Mouse (Mus musculus) cerebellum, postnatal 36 days (tissue): ENCODE data around the gene Mfsd4b5.
A peak's percentile ranks its signal among the peaks of the same experiment; 100 is the strongest.
"Not testable (repeated sequence)": the region's sequence is repeated elsewhere in the genome, so short reads cannot be mapped to it uniquely, and the experiment has no call there.

Experiments used
- DNase-seq, 2 experiments: peaks; one replicate each; pipeline ENCODE4 v3.0.0; 2021 to 2022; ENCODE audit warnings: mixed read lengths in 2 of 2

The Mfsd4b5 gene

GRCm38 (mm10) chr10:39986466-39986865 lies at the start of gene Mfsd4b5:
Gene Mfsd4b5 (minus strand): TSS chr10:39986646.
- no peak for DNase-seq

DNA sequence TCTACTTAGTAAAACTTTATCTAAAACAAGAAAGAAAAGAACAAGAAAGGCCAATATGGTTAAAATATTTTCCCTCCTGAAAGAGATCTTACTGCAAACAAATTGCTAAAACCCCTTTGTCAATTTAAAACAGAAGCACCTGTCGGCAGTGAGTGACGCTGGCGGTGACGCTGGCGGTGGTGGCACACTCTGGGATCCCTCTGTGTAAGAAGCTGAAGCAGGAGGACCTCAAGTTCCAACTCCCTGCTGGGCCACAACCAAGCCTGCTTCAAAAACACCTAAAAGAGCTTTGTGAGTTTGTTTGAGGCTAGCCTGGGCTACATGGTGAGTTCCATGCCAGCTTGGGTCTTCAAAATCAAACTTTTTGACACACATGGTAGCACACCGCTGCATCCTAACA lies 48.5 kb upstream of the Mfsd4b5 start:
- DNase-seq: no peak

DNA sequence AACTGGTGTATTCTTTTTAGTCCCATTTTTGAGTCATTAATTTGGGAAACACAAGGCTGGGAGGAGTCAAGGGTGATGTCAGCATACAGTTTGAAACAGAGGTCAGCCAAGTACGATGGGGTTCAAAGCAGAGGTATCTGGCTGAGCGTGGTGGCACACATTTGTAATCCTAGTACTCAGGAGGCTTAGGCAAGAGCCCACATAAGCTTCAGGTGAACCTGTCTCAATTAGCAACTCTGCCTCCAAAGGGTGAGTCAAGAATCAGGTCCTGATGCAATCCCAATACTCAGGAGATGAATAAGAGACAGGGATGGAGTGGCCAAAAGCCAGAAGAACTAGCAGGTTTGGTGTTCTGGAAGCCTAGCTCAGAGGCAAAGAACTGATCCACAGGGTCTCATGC lies 46.5 kb upstream of the Mfsd4b5 start:
- no peak for DNase-seq

- no peak for DNase-seq
Observed at GRCm38 (mm10) chr10:40030716-40031115, 44.3 kb upstream of the Mfsd4b5 start.

DNA sequence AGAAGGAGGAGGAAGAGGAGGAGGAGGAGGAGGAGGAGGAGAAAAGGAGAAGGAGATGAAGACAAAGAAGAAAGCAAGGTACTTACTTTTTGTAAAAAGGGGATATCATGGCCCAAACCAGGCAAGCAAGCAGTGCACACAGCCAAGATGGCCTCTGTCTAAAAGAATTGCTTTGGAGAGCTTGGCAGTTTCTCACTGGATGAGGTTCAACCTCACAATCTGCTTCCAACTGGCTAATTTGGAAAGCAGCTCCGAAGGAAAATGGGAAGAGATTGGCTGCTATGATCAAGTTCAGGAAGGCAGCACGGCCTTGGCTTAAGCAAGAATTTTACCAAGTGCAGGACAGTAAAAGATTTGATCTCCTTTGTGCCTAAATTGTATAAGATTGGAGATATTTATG lies 43.2 kb upstream of the Mfsd4b5 start:
- DNase-seq: no peak

- DNase-seq: no peak
Observed at GRCm38 (mm10) chr10:40028091-40028490, 41.6 kb upstream of the Mfsd4b5 start.

DNA sequence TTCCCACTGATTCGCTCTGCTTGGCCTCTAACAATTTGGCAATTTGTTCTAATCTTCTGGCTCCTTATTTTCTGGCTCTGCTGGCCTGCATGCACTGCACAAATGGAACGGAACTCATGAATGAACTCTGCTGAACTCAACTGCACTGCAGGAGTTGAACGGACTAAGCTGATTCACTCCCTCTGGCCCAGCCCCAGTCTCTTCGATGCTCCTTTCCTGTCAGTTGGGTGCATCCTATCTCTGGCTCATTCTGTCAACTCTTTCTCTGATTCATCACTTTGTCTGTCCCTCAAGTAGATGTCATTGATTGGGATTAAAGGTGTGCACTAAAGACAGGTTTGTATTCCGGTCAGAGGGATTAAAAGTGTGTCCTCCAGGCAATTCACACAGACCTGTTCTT lies 40.1 kb upstream of the Mfsd4b5 start:
- DNase-seq: no peak

DNA sequence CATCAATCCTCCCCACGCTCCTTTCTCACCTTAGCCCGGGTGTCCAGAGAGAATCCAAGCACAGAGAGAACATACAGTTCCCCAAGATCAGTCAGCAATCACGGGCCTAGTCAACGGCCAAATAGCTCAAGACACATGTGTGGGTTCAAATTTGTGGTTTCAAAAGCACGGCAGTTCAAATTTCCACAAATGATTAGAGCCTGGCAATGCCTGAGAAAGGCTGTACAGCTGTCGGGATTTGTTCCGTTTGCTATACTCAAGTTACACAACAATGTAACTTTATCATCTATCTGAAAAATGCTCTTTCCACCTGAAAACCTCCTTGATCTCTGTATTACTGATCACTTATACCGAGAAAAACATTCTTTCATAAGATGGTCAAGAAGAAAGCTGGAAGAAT lies 39.1 kb upstream of the Mfsd4b5 start:
- no peak for DNase-seq

- peak; percentile 85 to 89 for DNase-seq
Observed at GRCm38 (mm10) chr10:40024554-40025428, 38.3 kb upstream of the Mfsd4b5 start, which contains the start of gene Mfsd4b1. Gene Mfsd4b1 (minus strand): TSS chr10:40025268.

DNA sequence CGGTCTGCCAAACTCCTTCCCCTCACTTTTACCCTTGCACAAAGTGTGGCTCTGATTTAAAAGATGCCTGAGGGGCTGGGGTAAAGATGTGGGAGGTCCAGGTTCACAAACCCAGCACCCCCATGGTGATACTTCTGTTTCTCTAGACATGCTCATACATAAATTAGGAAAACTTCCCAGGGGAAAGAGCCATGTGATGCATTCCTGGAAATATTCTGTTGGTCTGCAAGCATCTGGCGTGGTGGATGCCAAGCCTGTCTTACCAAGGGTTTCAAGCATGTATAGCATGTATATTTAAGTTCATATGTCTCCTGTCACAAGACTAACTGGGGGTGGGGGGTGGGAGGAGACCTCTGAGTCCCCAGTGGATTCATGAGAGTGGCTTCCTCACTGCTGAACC lies 34.0 kb upstream of the Mfsd4b5 start:
- no peak for DNase-seq

DNA sequence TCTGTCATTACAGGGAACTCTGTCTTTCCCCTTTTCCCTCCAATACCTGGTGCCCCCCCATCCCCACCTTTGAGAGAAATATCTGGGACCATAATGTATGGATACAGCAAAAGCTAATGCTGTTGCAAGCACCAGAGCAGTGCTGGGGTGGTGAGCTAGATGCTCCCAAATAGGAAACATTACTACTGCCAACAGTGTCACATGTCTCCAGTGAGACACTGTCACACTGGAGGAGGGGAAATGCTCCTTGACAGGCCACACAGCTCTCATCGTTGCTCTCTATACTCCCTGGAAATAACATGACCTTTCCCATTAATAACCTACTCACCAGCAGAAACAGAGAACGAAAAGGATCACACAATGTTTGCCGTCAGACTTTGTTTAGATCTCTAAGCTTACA lies 33.0 kb upstream of the Mfsd4b5 start:
- DNase-seq: no peak

- no peak for DNase-seq
Observed at GRCm38 (mm10) chr10:40018261-40018860, 31.9 kb upstream of the Mfsd4b5 start.

- DNase-seq: no peak
Observed at GRCm38 (mm10) chr10:40009591-40009990, 23.1 kb upstream of the Mfsd4b5 start.

GRCm38 (mm10) chr10:40008847-40009246 lies 22.4 kb upstream of the Mfsd4b5 start:
- not testable (repeated sequence) for DNase-seq

DNA sequence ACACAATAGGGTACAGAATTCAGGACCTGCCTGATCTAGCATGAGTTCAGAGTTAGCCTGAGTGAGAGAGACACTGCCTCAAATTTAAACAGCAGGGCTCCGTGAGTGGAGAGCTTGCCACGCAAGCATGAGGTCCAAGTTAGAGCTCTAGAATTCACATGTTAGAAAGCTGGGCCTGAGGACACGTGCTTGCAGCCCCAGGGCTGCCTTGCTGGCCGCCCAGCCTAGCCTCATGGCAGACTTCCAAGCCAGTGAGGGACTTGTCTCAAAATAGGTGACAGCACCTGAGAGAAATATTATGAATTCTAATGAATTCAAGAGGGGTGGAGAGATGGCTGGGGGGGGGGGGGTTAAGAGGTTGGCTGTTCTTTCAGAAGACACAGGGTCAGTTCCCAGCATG lies 21.5 kb upstream of the Mfsd4b5 start:
- DNase-seq: no peak

DNA sequence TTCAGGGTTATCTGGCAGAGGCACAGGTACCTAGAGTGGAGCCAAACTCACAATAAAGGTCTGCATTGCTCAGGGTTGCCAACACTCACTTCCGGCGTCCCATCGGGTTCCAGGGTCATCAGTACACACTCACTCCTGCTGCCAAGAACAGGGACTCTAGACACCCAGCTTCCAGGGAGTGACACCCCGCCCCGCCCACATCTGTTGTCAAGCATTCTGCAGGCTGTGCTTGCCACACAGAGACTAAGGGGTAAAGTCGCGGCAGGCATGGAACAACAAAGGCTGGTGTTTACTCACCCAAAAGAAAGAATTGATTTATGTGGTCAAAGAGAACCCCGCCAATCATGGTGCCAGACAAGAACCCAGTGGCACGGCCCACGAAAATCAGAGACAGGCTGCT lies 20.5 kb upstream of the Mfsd4b5 start:
- DNase-seq: no peak

GRCm38 (mm10) chr10:40000746-40001145 lies 14.3 kb upstream of the Mfsd4b5 start:
- no peak for DNase-seq

GRCm38 (mm10) chr10:39991155-39991554 lies 4.7 kb upstream of the Mfsd4b5 start:
- DNase-seq: no peak

DNA sequence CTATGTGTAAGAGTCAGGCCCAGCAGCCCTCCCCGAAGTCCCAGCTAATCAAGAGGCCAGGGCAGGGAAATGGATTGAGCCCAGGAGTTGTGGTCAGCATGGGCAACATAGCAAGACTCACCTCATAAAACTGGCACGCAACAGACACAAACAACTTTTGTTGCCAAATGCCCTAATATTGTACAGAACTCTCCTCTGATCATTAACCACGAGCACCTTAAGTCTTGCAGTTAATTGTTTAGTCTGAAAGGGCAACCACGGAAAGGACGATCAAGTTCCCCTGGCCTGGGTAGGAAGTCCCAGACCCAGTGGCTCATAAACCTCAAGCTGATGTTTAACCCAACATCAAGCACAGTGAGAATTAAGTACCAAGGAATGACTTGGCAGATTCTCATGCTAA lies 3.8 kb downstream of the Mfsd4b5 start:
- no peak for DNase-seq

- DNase-seq: no peak
Observed at GRCm38 (mm10) chr10:39978231-39978630, 8.2 kb downstream of the Mfsd4b5 start.

- DNase-seq: no peak
Observed at GRCm38 (mm10) chr10:39977346-39977745, 9.1 kb downstream of the Mfsd4b5 start.

GRCm38 (mm10) chr10:39975771-39976170 lies 10.7 kb downstream of the Mfsd4b5 start:
- no peak for DNase-seq

DNA sequence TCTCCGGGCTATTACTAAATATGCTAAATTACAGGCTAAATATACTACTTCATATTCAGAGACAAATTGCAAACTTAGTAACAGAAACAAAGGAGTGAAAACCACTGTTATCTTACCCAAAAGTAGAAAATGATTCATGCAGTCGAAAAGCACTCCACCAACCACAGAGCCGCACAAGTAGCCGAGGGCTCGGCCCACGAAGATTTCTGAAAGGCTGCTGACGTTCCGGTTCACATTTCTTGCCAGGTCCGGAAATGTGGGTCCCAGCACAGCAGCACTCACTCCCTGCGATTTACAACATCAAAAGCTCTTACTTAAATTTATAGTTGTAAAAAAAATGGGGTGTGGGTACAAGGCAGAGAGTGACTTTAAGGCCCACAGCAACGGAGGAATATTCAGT lies 11.5 kb downstream of the Mfsd4b5 start:
- no peak for DNase-seq

DNA sequence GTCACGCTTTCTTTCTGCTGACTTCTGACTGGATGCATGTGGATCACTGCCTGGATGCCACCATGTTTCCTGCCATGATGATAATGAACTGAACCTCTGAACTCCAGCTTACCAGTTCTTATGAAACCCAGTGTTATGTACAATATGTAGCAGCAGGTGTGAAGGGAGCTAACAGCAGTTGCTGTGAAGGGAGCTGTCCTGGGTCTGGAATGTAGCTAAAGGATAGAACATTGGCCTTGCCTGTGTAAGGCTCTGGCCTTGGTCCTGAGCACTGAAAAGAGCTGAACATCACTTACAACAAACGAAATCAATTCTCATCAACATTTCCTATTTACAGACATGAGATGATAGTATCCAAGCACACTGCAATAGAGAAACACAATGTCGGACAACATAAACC lies 18.9 kb downstream of the Mfsd4b5 start:
- no peak for DNase-seq
